Mouse (Mus musculus) lung, adult 2 months (tissue): ENCODE measurements around the gene Rhebl1.

Source experiments
- CTCF ChIP-seq: fragments of 200-500 bp; IDR thresholded peaks from 2 replicates; pipeline ENCODE4 v1.5.1; 2011; ENCODE audit warnings: mild to moderate bottlenecking, low read length, control low read depth; ENCODE audit not compliant: insufficient read depth
- POLR2A ChIP-seq: fragments of 200-500 bp; IDR thresholded peaks from 2 replicates; pipeline ENCODE4 v1.6.1; 2011; ENCODE audit warnings: low read depth, mild to moderate bottlenecking, control low read depth, low read length, borderline replicate concordance; ENCODE audit errors: extremely low read depth

- TF ChIP-seq POLR2A (no peak), CTCF (no peak)
Observed at GRCm38 (mm10) chr15:98865771-98866170, 28.6 kb downstream of the Rhebl1 start.
